Mouse (Mus musculus) spleen, adult 2 months (tissue): ENCODE data around the gene Mpv17. TPM values are rescaled to one million over a fixed set of nuclear protein-coding genes. Genes with fewer than 3 reads are reported as not detected.

Source experiments
- DNase-seq, 2 experiments: peaks; one replicate each; pipeline versions ENCODE4 v3.0.0 to v3.0.0-alpha.2; 2012 to 2021; ENCODE audit warnings: low spot score in 2 of 2, low read depth in 1 of 2
- H3K27ac ChIP-seq: fragments of 200-500 bp; 2 replicates; pipeline ENCODE4 v1.5.1; 2012; ENCODE audit warnings: low read length, inconsistent platforms; ENCODE audit not compliant: insufficient read depth
- H3K27me3 ChIP-seq: fragments of 200-500 bp; 2 replicates; pipeline ENCODE4 v1.6.1; 2012; ENCODE audit warnings: mild to moderate bottlenecking, moderate library complexity, low read length, inconsistent platforms; ENCODE audit not compliant: control insufficient read depth, insufficient read depth
- H3K36me3 ChIP-seq: fragments of 200-500 bp; 2 replicates; pipeline ENCODE4 v1.6.1; 2012; ENCODE audit warnings: mild to moderate bottlenecking, low read length, inconsistent platforms; ENCODE audit not compliant: control insufficient read depth, insufficient read depth
- H3K4me1 ChIP-seq: fragments of 200-500 bp; 2 replicates; pipeline ENCODE4 v1.6.1; 2011; ENCODE audit warnings: inconsistent platforms; ENCODE audit not compliant: control insufficient read depth, insufficient read depth, insufficient read length
- H3K4me3 ChIP-seq: fragments of 200-500 bp; 2 replicates; pipeline ENCODE4 v1.5.1; 2011; ENCODE audit warnings: mild to moderate bottlenecking, inconsistent platforms; ENCODE audit not compliant: insufficient read depth, insufficient read length; ENCODE audit errors: extremely low read depth
- CTCF ChIP-seq: fragments of 200-500 bp; IDR thresholded peaks from 2 replicates; pipeline ENCODE4 v1.5.1; 2011; ENCODE audit warnings: mild to moderate bottlenecking, inconsistent platforms; ENCODE audit not compliant: insufficient read depth, insufficient read length, insufficient replicate concordance; ENCODE audit errors: extremely low read depth
- POLR2A ChIP-seq: fragments of 200-500 bp; IDR thresholded peaks from 2 replicates; pipeline ENCODE4 v1.6.1; 2011; ENCODE audit warnings: low read depth, low read length, inconsistent platforms
- WGBS: fragments of 180-500 bp; shearing (Covaris S2); methylation state at CpG from one replicate; pipeline ENCODE4 v1.1.7; 2018; 5-methylcytosine and 5-hydroxymethylcytosine counted together
- polyA plus RNA-seq: library from polyadenylated mRNA; depleted of rRNA; stranded (reverse); fragments of >200 nt; gene quantifications from 2 replicates; pipeline ENCODE4 v1.2.3, GENCODE M21; 2012

Mpv17 gene
- polyA plus RNA-seq, 1 experiment, result 34.9 TPM

- TF ChIP-seq CTCF (no peak), POLR2A (no peak)
- peak overlapping the region; percentile 88 for H3K27ac ChIP-seq
- H3K27me3 ChIP-seq, result no peaks in the 10 kb centered on the region
- DNase-seq, result no peak
- H3K36me3 ChIP-seq, result peaks cover 48% of the 10 kb centered on the region
- H3K4me3 ChIP-seq, result peak overlapping the region; percentile 93
- WGBS, result 7% methylated on average over 25 of the region's 25 CpGs
- H3K4me1 ChIP-seq, result peaks cover 7% of the 10 kb centered on the region; the same call in 1 of the 2 replicates
These were observed 39.7 kb upstream of the Mpv17 start for GRCm38 (mm10) chr5:31193631-31194281.

DNA sequence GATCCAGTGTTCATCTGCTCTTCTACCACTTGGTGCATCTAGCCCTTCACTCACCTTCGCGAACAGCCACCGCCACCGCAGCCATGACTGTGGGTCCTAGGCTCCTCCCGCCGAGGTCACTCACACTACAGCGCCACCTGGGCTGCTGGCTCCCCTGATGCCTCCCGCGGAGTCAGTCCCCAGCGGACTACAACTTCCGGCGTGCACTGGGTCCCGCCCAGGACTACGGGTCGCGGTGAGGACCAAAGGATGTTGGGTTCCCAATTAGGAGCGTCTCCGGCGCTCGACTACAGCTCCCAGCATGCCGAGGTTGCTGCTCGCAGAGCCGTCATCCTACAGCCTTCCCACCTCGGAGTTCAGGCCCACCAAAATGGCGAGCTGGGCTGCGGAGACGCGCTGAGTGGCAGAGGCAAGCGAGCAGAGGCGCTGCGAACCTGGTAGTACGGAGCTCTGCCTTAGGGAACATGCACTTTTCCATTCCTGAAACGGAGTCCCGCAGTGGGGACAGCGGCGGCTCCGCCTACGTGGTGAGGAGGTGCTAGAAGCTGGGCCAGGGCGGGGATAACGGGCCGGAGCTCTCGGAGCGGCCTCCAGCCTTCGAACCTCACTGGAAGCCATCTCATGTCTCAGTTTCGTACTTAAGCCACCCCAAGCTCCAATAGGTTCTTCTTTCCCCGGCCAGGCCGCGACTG lies 39.0 kb upstream of the Mpv17 start, which contains the start of the genes Snx17 and Eif2b4:
TSS of gene Snx17 (plus strand) at position 289 of the 692 bp plus-strand sequence.
TSS of gene Eif2b4 (minus strand) at position 492 of the 692 bp plus-strand sequence.
- Histone ChIP-seq H3K4me3 (peak within 1 kb of the TSS; percentile 93), H3K27ac (peak within 1 kb of the TSS; percentile 88), H3K4me1 (peaks cover 7% of the 10 kb centered on the region; the same call in 1 of the 2 replicates), H3K36me3 (peaks cover 47% of the 10 kb centered on the region), H3K27me3 (no peaks in the 10 kb centered on the region)
- TF ChIP-seq CTCF (peak; percentile 59; the same call in 1 of the 2 replicates), POLR2A (peak; percentile 80)
- DNase-seq, result peak; percentile 98 to 100
- WGBS, result under 1% methylated on average over 48 of the region's 48 CpGs

- DNase-seq, result no peak
- Histone ChIP-seq H3K36me3 (peaks cover 45% of the 10 kb centered on the region), H3K4me3 (peak overlapping the region; percentile 82), H3K27ac (peak overlapping the region; percentile 88), H3K4me1 (peaks cover 7% of the 10 kb centered on the region; the same call in 1 of the 2 replicates), H3K27me3 (no peaks in the 10 kb centered on the region)
- TF ChIP-seq CTCF (no peak), POLR2A (no peak)
- WGBS, result 9% methylated on average over 42 of the region's 42 CpGs
These were observed 38.2 kb upstream of the Mpv17 start for GRCm38 (mm10) chr5:31192045-31192938.

- DNase-seq, result no peak
- WGBS, result 95% methylated on average over 9 of the region's 9 CpGs
- Histone ChIP-seq H3K4me1 (peaks cover 7% of the 10 kb centered on the region; the same call in 1 of the 2 replicates), H3K36me3 (peaks cover 32% of the 10 kb centered on the region), H3K4me3 (no peak overlapping the region), H3K27me3 (no peaks in the 10 kb centered on the region), H3K27ac (no peak overlapping the region)
- TF ChIP-seq POLR2A (no peak), CTCF (no peak)
These were observed 36.1 kb upstream of the Mpv17 start for GRCm38 (mm10) chr5:31190201-31190600.

DNA sequence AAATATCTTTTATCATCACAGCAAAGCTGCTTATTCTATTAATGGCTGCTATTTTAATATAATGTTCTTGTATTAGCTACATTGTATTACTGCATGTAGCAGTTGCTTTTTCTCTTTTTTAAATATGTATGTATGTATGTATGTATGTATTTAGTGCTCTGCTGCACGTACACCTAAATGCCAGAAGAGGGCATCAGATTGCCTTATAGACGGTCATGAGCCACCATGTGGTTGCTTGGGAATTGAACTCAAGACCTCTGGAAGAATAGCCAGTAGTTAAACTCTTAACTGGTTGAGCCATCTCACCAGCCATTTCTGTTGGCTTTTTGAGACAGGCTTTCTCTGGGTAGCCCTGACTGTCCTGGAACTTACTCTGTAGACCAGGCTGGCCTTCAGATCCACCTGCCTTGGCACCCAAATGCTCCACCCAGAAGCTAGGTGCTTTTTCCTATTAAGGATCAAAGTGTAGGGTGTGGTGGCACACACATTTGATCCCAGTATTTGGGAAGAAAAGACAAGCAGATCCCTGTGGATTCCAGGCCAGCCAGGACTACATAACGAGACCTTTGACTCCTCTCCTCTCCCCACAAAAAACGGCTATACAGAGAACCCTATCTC lies 34.3 kb upstream of the Mpv17 start:
- TF ChIP-seq CTCF (peak; percentile 20; the same call in 1 of the 2 replicates), POLR2A (no peak)
- Histone ChIP-seq H3K36me3 (peaks cover 31% of the 10 kb centered on the region), H3K27me3 (no peaks in the 10 kb centered on the region), H3K4me1 (peaks cover 4% of the 10 kb centered on the region; the same call in 1 of the 2 replicates), H3K27ac (no peak overlapping the region), H3K4me3 (no peak overlapping the region)
- DNase-seq, result no peak
- WGBS, result 78% methylated on average over 4 of the region's 4 CpGs

GRCm38 (mm10) chr5:31183678-31184077 lies 29.6 kb upstream of the Mpv17 start:
- Histone ChIP-seq H3K27me3 (no peaks in the 10 kb centered on the region), H3K36me3 (peaks cover 15% of the 10 kb centered on the region), H3K4me3 (no peak overlapping the region), H3K27ac (no peak overlapping the region), H3K4me1 (peaks cover 3% of the 10 kb centered on the region; the same call in 1 of the 2 replicates)
- DNase-seq, result no peak
- 68% methylated on average over 4 of the region's 4 CpGs for WGBS
- TF ChIP-seq POLR2A (no peak), CTCF (no peak)
